Mouse (Mus musculus): ENCODE measurements around the gene Rhobtb1. TPM values are rescaled to one million over a fixed set of nuclear protein-coding genes. Genes with fewer than 3 reads are reported as not detected.
A peak's percentile ranks its signal among the peaks of the same experiment; 100 is the strongest.

Gene Rhobtb1
- polyA plus RNA-seq, 1 experiment, result 8.9 TPM

GRCm38 (mm10) chr10:69299985-69300384 lies 148.8 kb downstream of the Rhobtb1 start:
- H3K4me1 ChIP-seq (ENCODE audit: control insufficient read depth, insufficient read depth, low read length), result 0 out of 2 replicates have a peak, but pooled peaks cover 2% of the 10 kb centered on the region
- TF ChIP-seq CTCF (IDR thresholded peaks at IDR 0.05; ENCODE audit: borderline replicate concordance, insufficient read depth, low read length), result no peak
- TF ChIP-seq POLR2A (IDR thresholded peaks at IDR 0.05; ENCODE audit: low read depth, low read length), result no peak

GRCm38 (mm10) chr10:69302667-69303066 lies 151.4 kb downstream of the Rhobtb1 start:
- TF ChIP-seq CTCF (IDR thresholded peaks at IDR 0.05; ENCODE audit: borderline replicate concordance, insufficient read depth, low read length) (no peak), POLR2A (IDR thresholded peaks at IDR 0.05; ENCODE audit: low read depth, low read length) (no peak)
- no peaks in the 10 kb centered on the region for H3K4me1 ChIP-seq (ENCODE audit: control insufficient read depth, insufficient read depth, low read length)
- no peak overlapping the region for H3K4me3 ChIP-seq (ENCODE audit: insufficient read depth, low read length)
- H3K27ac ChIP-seq (ENCODE audit: insufficient read depth, low read length), result no peak overlapping the region

More at GRCm38 (mm10) chr10:69299985-69300384, 148.8 kb downstream of the Rhobtb1 start:
- H3K4me3 ChIP-seq (ENCODE audit: insufficient read depth, low read length), result no peak overlapping the region
- no peak overlapping the region for H3K27ac ChIP-seq (ENCODE audit: insufficient read depth, low read length)

DNA sequence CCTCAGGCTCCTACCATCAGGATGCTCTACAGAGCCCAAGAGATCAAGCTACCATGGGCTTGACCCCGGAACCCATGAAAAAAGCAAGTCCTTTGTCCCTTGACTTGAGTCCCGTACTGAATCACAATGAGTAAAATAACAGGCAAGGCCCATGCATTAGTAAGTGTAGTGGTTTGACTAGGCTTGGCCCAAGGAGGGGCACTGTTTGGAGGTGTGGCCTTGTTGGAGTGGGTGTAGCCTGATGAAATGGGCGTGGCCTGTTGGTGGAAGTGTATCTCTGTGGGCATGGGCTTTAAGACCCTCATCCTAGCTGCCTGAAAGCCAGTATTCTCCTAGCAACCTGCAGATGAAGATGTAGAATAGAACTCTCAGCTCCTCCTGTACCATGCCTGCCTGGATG lies 153.6 kb downstream of the Rhobtb1 start:
- TF ChIP-seq POLR2A (IDR thresholded peaks at IDR 0.05; ENCODE audit: low read depth, low read length) (no peak), CTCF (IDR thresholded peaks at IDR 0.05; ENCODE audit: borderline replicate concordance, insufficient read depth, low read length) (no peak)

GRCm38 (mm10) chr10:69305600-69305999 lies 154.4 kb downstream of the Rhobtb1 start:
- no peak for TF ChIP-seq POLR2A (IDR thresholded peaks at IDR 0.05; ENCODE audit: low read depth, low read length)
- no peak for TF ChIP-seq CTCF (IDR thresholded peaks at IDR 0.05; ENCODE audit: borderline replicate concordance, insufficient read depth, low read length)
- no peaks in the 10 kb centered on the region for H3K4me1 ChIP-seq (ENCODE audit: control insufficient read depth, insufficient read depth, low read length)
- H3K4me3 ChIP-seq (ENCODE audit: insufficient read depth, low read length), result no peak overlapping the region
- no peak overlapping the region for H3K27ac ChIP-seq (ENCODE audit: insufficient read depth, low read length)

More for the DNA sequence above, 153.6 kb downstream of the Rhobtb1 start:
- Histone ChIP-seq H3K4me3 (ENCODE audit: insufficient read depth, low read length) (no peak overlapping the region), H3K27ac (ENCODE audit: insufficient read depth, low read length) (no peak overlapping the region), H3K4me1 (ENCODE audit: control insufficient read depth, insufficient read depth, low read length) (no peaks in the 10 kb centered on the region)

DNA sequence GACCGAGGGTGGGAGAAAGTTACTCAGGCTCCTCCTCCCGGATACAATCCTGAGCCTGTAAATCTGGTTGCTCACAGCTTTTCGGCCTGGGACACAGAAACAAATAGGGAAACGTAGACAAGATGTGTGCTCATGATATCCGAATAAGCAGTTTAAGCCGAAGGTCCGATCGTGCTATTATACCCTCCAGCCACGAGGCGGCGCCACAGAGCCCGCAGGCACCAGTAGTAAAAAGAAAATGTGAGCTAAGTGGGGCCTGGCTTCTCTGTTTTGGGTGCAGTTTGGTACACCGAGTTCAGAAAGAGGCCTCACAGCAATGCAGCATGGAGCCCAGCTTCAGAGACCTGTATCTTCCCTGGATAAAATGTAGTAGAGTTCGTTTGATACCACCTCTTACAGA lies 155.0 kb downstream of the Rhobtb1 start:
- H3K27ac ChIP-seq (ENCODE audit: insufficient read depth, low read length), result no peak overlapping the region
- no peaks in the 10 kb centered on the region for H3K4me1 ChIP-seq (ENCODE audit: control insufficient read depth, insufficient read depth, low read length)
- no peak overlapping the region for H3K4me3 ChIP-seq (ENCODE audit: insufficient read depth, low read length)
- no peak for TF ChIP-seq POLR2A (IDR thresholded peaks at IDR 0.05; ENCODE audit: low read depth, low read length)
- peak; percentile 42; the same call in 1 of the 2 replicates for TF ChIP-seq CTCF (IDR thresholded peaks at IDR 0.05; ENCODE audit: borderline replicate concordance, insufficient read depth, low read length)

DNA sequence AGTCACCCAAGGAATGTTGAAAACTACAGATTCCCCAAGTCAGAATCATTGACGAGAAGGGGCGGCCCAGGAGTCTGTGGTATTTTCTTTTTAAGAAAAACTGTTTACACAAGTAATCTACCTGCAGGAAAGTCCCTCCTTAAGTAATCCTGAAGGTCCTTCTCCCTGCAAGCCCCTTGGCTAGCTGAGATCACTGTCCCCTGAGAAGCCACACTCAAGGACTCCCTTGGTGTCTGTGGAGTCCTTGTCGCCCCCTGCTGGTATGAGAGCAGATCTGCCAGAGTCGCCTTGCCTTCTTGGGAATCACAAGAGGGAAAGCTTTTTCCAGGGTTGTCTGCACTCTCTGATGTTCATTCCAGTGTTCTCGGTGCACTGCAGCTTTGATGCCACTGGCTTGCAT lies 155.8 kb downstream of the Rhobtb1 start:
- Histone ChIP-seq H3K27ac (ENCODE audit: insufficient read depth, low read length) (no peak overlapping the region), H3K4me3 (ENCODE audit: insufficient read depth, low read length) (no peak overlapping the region), H3K4me1 (ENCODE audit: control insufficient read depth, insufficient read depth, low read length) (no peaks in the 10 kb centered on the region)
- TF ChIP-seq CTCF (IDR thresholded peaks at IDR 0.05; ENCODE audit: borderline replicate concordance, insufficient read depth, low read length), result peak; percentile 74; the same call in 1 of the 2 replicates
- TF ChIP-seq POLR2A (IDR thresholded peaks at IDR 0.05; ENCODE audit: low read depth, low read length), result no peak

GRCm38 (mm10) chr10:69309109-69309508 lies 157.9 kb downstream of the Rhobtb1 start:
- H3K4me1 ChIP-seq (ENCODE audit: control insufficient read depth, insufficient read depth, low read length), result no peaks in the 10 kb centered on the region
- H3K4me3 ChIP-seq (ENCODE audit: insufficient read depth, low read length), result no peak overlapping the region
- TF ChIP-seq POLR2A (IDR thresholded peaks at IDR 0.05; ENCODE audit: low read depth, low read length) (no peak), CTCF (IDR thresholded peaks at IDR 0.05; ENCODE audit: borderline replicate concordance, insufficient read depth, low read length) (no peak)
- H3K27ac ChIP-seq (ENCODE audit: insufficient read depth, low read length), result no peak overlapping the region

GRCm38 (mm10) chr10:69311867-69312266 lies 160.6 kb downstream of the Rhobtb1 start:
- TF ChIP-seq POLR2A (IDR thresholded peaks at IDR 0.05; ENCODE audit: low read depth, low read length), result no peak
- TF ChIP-seq CTCF (IDR thresholded peaks at IDR 0.05; ENCODE audit: borderline replicate concordance, insufficient read depth, low read length), result no peak
- Histone ChIP-seq H3K27ac (ENCODE audit: insufficient read depth, low read length) (no peak overlapping the region), H3K4me3 (ENCODE audit: insufficient read depth, low read length) (no peak overlapping the region), H3K4me1 (ENCODE audit: control insufficient read depth, insufficient read depth, low read length) (no peaks in the 10 kb centered on the region)

DNA sequence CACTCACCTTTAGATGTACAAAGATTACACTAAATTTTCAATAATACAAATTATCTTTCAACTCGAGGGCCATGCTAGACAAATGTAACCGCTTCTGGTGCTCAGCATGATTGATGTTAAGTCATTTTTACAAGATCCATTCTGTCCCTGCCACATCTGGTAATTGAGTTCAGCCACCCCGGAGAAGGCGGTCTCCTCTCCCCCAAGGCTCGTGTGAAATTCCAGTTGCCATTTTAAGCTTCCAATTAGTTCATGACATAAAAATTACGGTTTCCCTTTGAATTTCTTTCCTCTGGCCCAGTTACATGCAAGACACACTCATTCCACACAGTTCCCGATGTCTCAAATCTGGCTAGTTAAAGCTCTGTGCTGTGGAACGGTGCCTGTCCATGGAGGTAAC lies 162.7 kb downstream of the Rhobtb1 start:
- no peak overlapping the region for H3K27ac ChIP-seq (ENCODE audit: insufficient read depth, low read length)
- TF ChIP-seq CTCF (IDR thresholded peaks at IDR 0.05; ENCODE audit: borderline replicate concordance, insufficient read depth, low read length), result no peak
- no peak for TF ChIP-seq POLR2A (IDR thresholded peaks at IDR 0.05; ENCODE audit: low read depth, low read length)
- H3K4me1 ChIP-seq (ENCODE audit: control insufficient read depth, insufficient read depth, low read length), result no peaks in the 10 kb centered on the region
- H3K4me3 ChIP-seq (ENCODE audit: insufficient read depth, low read length), result no peak overlapping the region

DNA sequence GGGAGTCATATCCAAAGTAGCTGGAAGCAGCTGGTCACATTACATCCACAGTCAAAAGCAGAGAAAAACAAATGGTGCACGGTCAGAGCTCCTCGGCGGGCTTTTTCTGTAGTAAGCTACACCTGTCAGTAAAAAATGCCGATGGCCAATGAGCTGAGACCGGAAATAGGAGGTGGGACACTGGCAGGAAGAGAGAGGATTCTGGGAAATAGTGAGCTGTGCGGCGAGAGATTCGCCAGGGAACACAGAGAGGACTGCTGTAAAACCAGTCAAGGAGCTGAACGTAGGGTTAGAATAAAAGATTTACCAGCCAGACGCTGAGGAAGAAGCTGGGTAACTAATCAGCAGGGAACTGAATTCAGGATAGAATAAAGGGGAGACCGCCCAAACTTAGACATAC lies 167.3 kb downstream of the Rhobtb1 start:
- Histone ChIP-seq H3K4me1 (ENCODE audit: control insufficient read depth, insufficient read depth, low read length) (no peaks in the 10 kb centered on the region), H3K27ac (ENCODE audit: insufficient read depth, low read length) (no peak overlapping the region), H3K4me3 (ENCODE audit: insufficient read depth, low read length) (no peak overlapping the region)
- no peak for TF ChIP-seq CTCF (IDR thresholded peaks at IDR 0.05; ENCODE audit: borderline replicate concordance, insufficient read depth, low read length)
- TF ChIP-seq POLR2A (IDR thresholded peaks at IDR 0.05; ENCODE audit: low read depth, low read length), result no peak
